Mouse (Mus musculus): ENCODE results near the gene Pias1. TPM values are rescaled to one million over a fixed set of nuclear protein-coding genes. Genes with fewer than 3 reads are reported as not detected.
A peak's percentile ranks its signal among the peaks of the same experiment; 100 is the strongest.

Gene Pias1
- polyA plus RNA-seq, 1 experiment, result 5.9 TPM

GRCm38 (mm10) chr9:62975830-62976229 lies 11.9 kb downstream of the Pias1 start:
- H3K36me3 ChIP-seq (ENCODE audit: control insufficient read depth, insufficient read depth), result no peaks in the 10 kb centered on the region
- TF ChIP-seq REST (IDR thresholded peaks at IDR 0.05; ENCODE audit: insufficient read depth, insufficient read length) (no peak), MYOD1 (IDR thresholded peaks at IDR 0.05; ENCODE audit: control insufficient read depth in 1 of 3, insufficient read length in 2 of 3, low read depth in 2 of 3) (no peak), E2F4 (IDR thresholded peaks at IDR 0.05; ENCODE audit: insufficient read depth) (no peak), MYOG (IDR thresholded peaks at IDR 0.05; ENCODE audit: control insufficient read depth in 1 of 3, insufficient read depth in 1 of 3, insufficient read length in 2 of 3, low read depth in 2 of 3) (no peak), POLR2A (IDR thresholded peaks at IDR 0.05; ENCODE audit: insufficient read length, low read depth) (no peak), TCF3 (IDR thresholded peaks at IDR 0.05; ENCODE audit: insufficient read length, low read depth) (no peak), CEBPB (IDR thresholded peaks at IDR 0.05; ENCODE audit: insufficient read depth, poor library complexity, severe bottlenecking) (no peak), TCF12 (IDR thresholded peaks at IDR 0.05; ENCODE audit: insufficient read depth, poor library complexity, severe bottlenecking) (no peak), POLR2AphosphoS2 (IDR thresholded peaks at IDR 0.05; ENCODE audit: insufficient read length, low read depth) (no peak), USF1 (IDR thresholded peaks at IDR 0.05; ENCODE audit: low read depth) (no peak)
- H3K4me3 ChIP-seq, result no peak overlapping the region
- no peak overlapping the region for H3K4me2 ChIP-seq (ENCODE audit: low read depth)
- H3K79me2 ChIP-seq (ENCODE audit: control insufficient read depth, insufficient read depth), result peaks cover 92% of the 10 kb centered on the region
- H3K27me3 ChIP-seq (ENCODE audit: control insufficient read depth, insufficient read depth, insufficient read length), result no peaks in the 10 kb centered on the region
- H3ac ChIP-seq (ENCODE audit: control insufficient read depth, insufficient read length), result no peak overlapping the region

GRCm38 (mm10) chr9:62974439-62974838 lies 13.3 kb downstream of the Pias1 start:
- no peak for TF ChIP-seq TCF3 (IDR thresholded peaks at IDR 0.05; ENCODE audit: insufficient read length, low read depth)
- no peak for TF ChIP-seq SRF (IDR thresholded peaks at IDR 0.05; ENCODE audit: control insufficient read depth, insufficient read length, low read depth)
- TF ChIP-seq POLR2AphosphoS2 (IDR thresholded peaks at IDR 0.05; ENCODE audit: insufficient read length, low read depth), result no peak
- no peak for TF ChIP-seq CEBPB (IDR thresholded peaks at IDR 0.05; ENCODE audit: insufficient read depth, poor library complexity, severe bottlenecking)
- TF ChIP-seq USF1 (IDR thresholded peaks at IDR 0.05; ENCODE audit: low read depth), result no peak
- TF ChIP-seq MYOG (IDR thresholded peaks at IDR 0.05; ENCODE audit: control insufficient read depth in 1 of 3, insufficient read depth in 1 of 3, insufficient read length in 2 of 3, low read depth in 2 of 3), result no peak
- no peak for TF ChIP-seq MAX (IDR thresholded peaks at IDR 0.05; ENCODE audit: low read depth)
- no peak for TF ChIP-seq MYOD1 (IDR thresholded peaks at IDR 0.05; ENCODE audit: control insufficient read depth in 1 of 3, insufficient read length in 2 of 3, low read depth in 2 of 3)
- no peak for TF ChIP-seq E2F4 (IDR thresholded peaks at IDR 0.05; ENCODE audit: insufficient read depth)
- no peaks in the 10 kb centered on the region for H3K36me3 ChIP-seq (ENCODE audit: control insufficient read depth, insufficient read depth)
- no peaks in the 10 kb centered on the region for H3K27me3 ChIP-seq (ENCODE audit: control insufficient read depth, insufficient read depth, insufficient read length)
- peaks cover 98% of the 10 kb centered on the region for H3K79me2 ChIP-seq (ENCODE audit: control insufficient read depth, insufficient read depth)
- H3K4me3 ChIP-seq, result no peak overlapping the region
- H3K4me2 ChIP-seq (ENCODE audit: low read depth), result no peak overlapping the region
- H3ac ChIP-seq (ENCODE audit: control insufficient read depth, insufficient read length), result no peak overlapping the region

GRCm38 (mm10) chr9:62972073-62972745 lies 15.5 kb downstream of the Pias1 start:
- Histone ChIP-seq H3K36me3 (ENCODE audit: control insufficient read depth, insufficient read depth) (no peaks in the 10 kb centered on the region), H3K27me3 (ENCODE audit: control insufficient read depth, insufficient read depth, insufficient read length) (no peaks in the 10 kb centered on the region), H3ac (ENCODE audit: control insufficient read depth, insufficient read length) (no peak overlapping the region), H3K79me2 (ENCODE audit: control insufficient read depth, insufficient read depth) (peaks cover 96% of the 10 kb centered on the region), H3K4me3 (no peak overlapping the region), H3K4me2 (ENCODE audit: low read depth) (peak overlapping the region; percentile 4)
- no peak for TF ChIP-seq USF1 (IDR thresholded peaks at IDR 0.05; ENCODE audit: low read depth)
- no peak for TF ChIP-seq CEBPB (IDR thresholded peaks at IDR 0.05; ENCODE audit: insufficient read depth, poor library complexity, severe bottlenecking)
- no peak for TF ChIP-seq POLR2A (IDR thresholded peaks at IDR 0.05; ENCODE audit: insufficient read length, low read depth)
- no peak for TF ChIP-seq POLR2AphosphoS2 (IDR thresholded peaks at IDR 0.05; ENCODE audit: insufficient read length, low read depth)
- no peak for TF ChIP-seq TCF12 (IDR thresholded peaks at IDR 0.05; ENCODE audit: insufficient read depth, poor library complexity, severe bottlenecking)
- TF ChIP-seq MYOG (IDR thresholded peaks at IDR 0.05; ENCODE audit: control insufficient read depth in 1 of 3, insufficient read depth in 1 of 3, insufficient read length in 2 of 3, low read depth in 2 of 3), result no peak
- TF ChIP-seq MYOD1 (IDR thresholded peaks at IDR 0.05; ENCODE audit: control insufficient read depth in 1 of 3, insufficient read length in 2 of 3, low read depth in 2 of 3), result no peak
- TF ChIP-seq MAX (IDR thresholded peaks at IDR 0.05; ENCODE audit: low read depth), result no peak
- no peak for TF ChIP-seq TCF3 (IDR thresholded peaks at IDR 0.05; ENCODE audit: insufficient read length, low read depth)
- TF ChIP-seq SRF (IDR thresholded peaks at IDR 0.05; ENCODE audit: control insufficient read depth, insufficient read length, low read depth), result no peak
- no peak for TF ChIP-seq E2F4 (IDR thresholded peaks at IDR 0.05; ENCODE audit: insufficient read depth)

GRCm38 (mm10) chr9:62970345-62970744 lies 17.4 kb downstream of the Pias1 start:
- Histone ChIP-seq H3K27me3 (ENCODE audit: control insufficient read depth, insufficient read depth, insufficient read length) (no peaks in the 10 kb centered on the region), H3K36me3 (ENCODE audit: control insufficient read depth, insufficient read depth) (no peaks in the 10 kb centered on the region), H3K79me2 (ENCODE audit: control insufficient read depth, insufficient read depth) (peaks cover 96% of the 10 kb centered on the region), H3K4me3 (no peak overlapping the region), H3K4me2 (ENCODE audit: low read depth) (no peak overlapping the region), H3ac (ENCODE audit: control insufficient read depth, insufficient read length) (no peak overlapping the region)
- TF ChIP-seq TCF3 (IDR thresholded peaks at IDR 0.05; ENCODE audit: insufficient read length, low read depth), result no peak
- no peak for TF ChIP-seq POLR2AphosphoS2 (IDR thresholded peaks at IDR 0.05; ENCODE audit: insufficient read length, low read depth)
- no peak for TF ChIP-seq TCF12 (IDR thresholded peaks at IDR 0.05; ENCODE audit: insufficient read depth, poor library complexity, severe bottlenecking)
- TF ChIP-seq MYOG (IDR thresholded peaks at IDR 0.05; ENCODE audit: control insufficient read depth in 1 of 3, insufficient read depth in 1 of 3, insufficient read length in 2 of 3, low read depth in 2 of 3), result no peak
- TF ChIP-seq POLR2A (IDR thresholded peaks at IDR 0.05; ENCODE audit: insufficient read length, low read depth), result no peak
- no peak for TF ChIP-seq USF1 (IDR thresholded peaks at IDR 0.05; ENCODE audit: low read depth)
- TF ChIP-seq MYOD1 (IDR thresholded peaks at IDR 0.05; ENCODE audit: control insufficient read depth in 1 of 3, insufficient read length in 2 of 3, low read depth in 2 of 3), result no peak
- no peak for TF ChIP-seq MAX (IDR thresholded peaks at IDR 0.05; ENCODE audit: low read depth)
- no peak for TF ChIP-seq CEBPB (IDR thresholded peaks at IDR 0.05; ENCODE audit: insufficient read depth, poor library complexity, severe bottlenecking)
- TF ChIP-seq E2F4 (IDR thresholded peaks at IDR 0.05; ENCODE audit: insufficient read depth), result no peak
